Mouse (Mus musculus) forebrain, postnatal 0 days (tissue): Measurements from ENCODE around the gene 4930469K13Rik. TPM values are rescaled to one million over a fixed set of nuclear protein-coding genes. Genes with fewer than 3 reads are reported as not detected.
"Not testable (repeated sequence)": the region's sequence is repeated elsewhere in the genome, so short reads cannot be mapped to it uniquely, and the experiment has no call there.

ENCODE experiments used
- ATAC-seq: fragments of 200-750 bp; cut with Nextera tagmentation; 2 replicates; pipeline ENCODE4 v1.8.0; 2017; ENCODE audit warnings: mild to moderate bottlenecking, moderate library complexity
- DNase-seq: peaks from one replicate; pipeline ENCODE4 v3.0.0-alpha.2; 2015
- H3K27ac ChIP-seq: fragments of 300-500 bp; sonication (generic); 2 replicates; pipeline ENCODE4 v1.5.1; 2014; ENCODE audit warnings: low read depth, mild to moderate bottlenecking, antibody characterized with exemption, low read length, moderate library complexity, mixed read lengths
- H3K27me3 ChIP-seq: fragments of 300-500 bp; sonication (generic); 2 replicates; pipeline ENCODE4 v1.6.1; 2014; ENCODE audit warnings: mild to moderate bottlenecking, low read length, mixed read lengths; ENCODE audit not compliant: insufficient read depth
- H3K36me3 ChIP-seq: fragments of 300-500 bp; sonication (generic); 2 replicates; pipeline ENCODE4 v1.6.1; 2014; ENCODE audit warnings: mild to moderate bottlenecking, moderate library complexity; ENCODE audit not compliant: insufficient read depth
- H3K4me1 ChIP-seq: fragments of 300-500 bp; sonication (generic); 2 replicates; pipeline ENCODE4 v1.6.1; 2014; ENCODE audit warnings: antibody characterized with exemption; ENCODE audit not compliant: insufficient read depth
- H3K4me2 ChIP-seq: fragments of 300-500 bp; sonication (generic); 2 replicates; pipeline ENCODE4 v1.6.1; 2014; ENCODE audit warnings: low read depth, mild to moderate bottlenecking, moderate library complexity
- H3K4me3 ChIP-seq: fragments of 300-500 bp; sonication (generic); 2 replicates; pipeline ENCODE4 v1.5.1; 2014; ENCODE audit warnings: low read depth, low read length, mixed read lengths
- H3K9ac ChIP-seq: fragments of 300-500 bp; sonication (generic); 2 replicates; pipeline ENCODE4 v1.6.1; 2014; ENCODE audit warnings: mild to moderate bottlenecking
- H3K9me3 ChIP-seq: fragments of 300-500 bp; sonication (generic); 2 replicates; pipeline ENCODE4 v1.6.1; 2016; ENCODE audit warnings: low read length
- CTCF ChIP-seq: sonication (generic); IDR thresholded peaks from 2 replicates; pipeline ENCODE4 v1.5.1; 2016; ENCODE audit warnings: antibody characterized with exemption, control low read depth, low read depth
- WGBS: fragments of 180-500 bp; shearing (Covaris S2); extraction: QIAGEN DNeasy Blood & Tissue Kit; methylation state at CpG from one replicate; pipeline ENCODE4 v1.1.7; 2014; 5-methylcytosine and 5-hydroxymethylcytosine counted together
- polyA plus RNA-seq: library from polyadenylated mRNA; unstranded; fragments of >200 nt; fragmentation: Nextera tagmentation; extraction: Ambion mirVana; gene quantifications from 2 replicates; pipeline ENCODE4 v1.2.1, GENCODE M21; 2015
- total RNA-seq: library from RNA; depleted of rRNA; stranded (reverse); fragments of >200 nt; gene quantifications from 2 replicates; pipeline ENCODE4 v1.2.3, GENCODE M21; 2014; rRNA removed

Gene 4930469K13Rik
- not detected in 2 replicates for total RNA-seq
- not detected in 2 replicates for polyA plus RNA-seq

GRCm38 (mm10) chr11:34098422-34098821, at the start of gene 4930469K13Rik:
4930469K13Rik (minus strand) TSS chr11:34098554.
- no peak within 1 kb of the TSS for H3K4me3 ChIP-seq
- H3K4me2 ChIP-seq: no peak within 1 kb of the TSS
- ATAC-seq (no peak), DNase-seq (peak; percentile 27)
- H3K9ac ChIP-seq: no peak within 1 kb of the TSS
- H3K27ac ChIP-seq: no peak within 1 kb of the TSS
- H3K36me3 ChIP-seq: no peaks in the 10 kb centered on the region
- no peak for TF ChIP-seq CTCF
- H3K9me3 ChIP-seq: no peaks in the 10 kb centered on the region
- 87% methylated on average over 10 of the region's 10 CpGs for WGBS
- no peaks in the 10 kb centered on the region for H3K4me1 ChIP-seq
- H3K27me3 ChIP-seq: peaks cover 8% of the 10 kb centered on the region

- H3K36me3 ChIP-seq: no peaks in the 10 kb centered on the region
- H3K9me3 ChIP-seq: no peaks in the 10 kb centered on the region
- no peaks in the 10 kb centered on the region for H3K4me1 ChIP-seq
- H3K4me3 ChIP-seq: no peak overlapping the region
- no peak overlapping the region for H3K27ac ChIP-seq
- TF ChIP-seq CTCF: peak; percentile 20; the same call in 1 of the 2 replicates
- 76% methylated on average over 5 of the region's 5 CpGs for WGBS
- H3K4me2 ChIP-seq: no peak overlapping the region
- H3K27me3 ChIP-seq: no peaks in the 10 kb centered on the region; the same call in none of the 2 replicates
- no peak overlapping the region for H3K9ac ChIP-seq
- DNase-seq (no peak), ATAC-seq (no peak)
Measured at GRCm38 (mm10) chr11:34146934-34147333, 48.6 kb upstream of the 4930469K13Rik start.

GRCm38 (mm10) chr11:34144421-34144820, 46.1 kb upstream of the 4930469K13Rik start:
- TF ChIP-seq CTCF: no peak
- 39% methylated on average over 4 of the region's 4 CpGs for WGBS
- H3K27ac ChIP-seq: no peak overlapping the region
- H3K27me3 ChIP-seq: peaks cover 4% of the 10 kb centered on the region
- no peak overlapping the region for H3K9ac ChIP-seq
- no peaks in the 10 kb centered on the region for H3K36me3 ChIP-seq
- H3K4me1 ChIP-seq: no peaks in the 10 kb centered on the region
- H3K4me2 ChIP-seq: no peak overlapping the region
- DNase-seq (peak; percentile 24), ATAC-seq (peak; percentile 53; the same call in 1 of the 2 replicates)
- H3K4me3 ChIP-seq: no peak overlapping the region
- no peaks in the 10 kb centered on the region for H3K9me3 ChIP-seq

GRCm38 (mm10) chr11:34143984-34144383, 45.6 kb upstream of the 4930469K13Rik start:
- Histone ChIP-seq H3K4me1 (no peaks in the 10 kb centered on the region), H3K27ac (no peak overlapping the region), H3K4me3 (no peak overlapping the region), H3K9ac (no peak overlapping the region), H3K9me3 (no peaks in the 10 kb centered on the region), H3K27me3 (peaks cover 4% of the 10 kb centered on the region), H3K36me3 (no peaks in the 10 kb centered on the region), H3K4me2 (no peak overlapping the region)
- no peak for ATAC-seq
- 78% methylated on average over 5 of the region's 5 CpGs for WGBS
- no peak for DNase-seq
- TF ChIP-seq CTCF: no peak

- TF ChIP-seq CTCF: no peak
- Histone ChIP-seq H3K9me3 (no peaks in the 10 kb centered on the region), H3K36me3 (no peaks in the 10 kb centered on the region), H3K27ac (no peak overlapping the region), H3K27me3 (peaks cover 8% of the 10 kb centered on the region; the same call in 1 of the 2 replicates), H3K4me2 (no peak overlapping the region), H3K4me1 (no peaks in the 10 kb centered on the region), H3K4me3 (no peak overlapping the region), H3K9ac (no peak overlapping the region)
- ATAC-seq: peak; percentile 59; the same call in 1 of the 2 replicates
- WGBS: 23% methylated on average over 8 of the region's 8 CpGs
- peak; percentile 18 for DNase-seq
Measured at GRCm38 (mm10) chr11:34139296-34139695, 40.9 kb upstream of the 4930469K13Rik start.

GRCm38 (mm10) chr11:34128412-34128811, 30.1 kb upstream of the 4930469K13Rik start:
- WGBS: 86% methylated on average over 2 of the region's 2 CpGs
- H3K4me2 ChIP-seq: no peak overlapping the region
- no peaks in the 10 kb centered on the region for H3K9me3 ChIP-seq
- H3K27ac ChIP-seq: no peak overlapping the region
- no peak for TF ChIP-seq CTCF
- no peak overlapping the region for H3K4me3 ChIP-seq
- no peak for ATAC-seq
- H3K27me3 ChIP-seq: peaks cover 11% of the 10 kb centered on the region
- H3K4me1 ChIP-seq: no peaks in the 10 kb centered on the region
- H3K9ac ChIP-seq: no peak overlapping the region
- H3K36me3 ChIP-seq: no peaks in the 10 kb centered on the region
- DNase-seq: no peak

GRCm38 (mm10) chr11:34125727-34126126, 27.4 kb upstream of the 4930469K13Rik start:
- H3K4me3 ChIP-seq, H3K4me1 ChIP-seq, H3K27ac ChIP-seq, ATAC-seq, H3K4me2 ChIP-seq, H3K9me3 ChIP-seq, H3K36me3 ChIP-seq, DNase-seq, H3K27me3 ChIP-seq, H3K9ac ChIP-seq: not testable (repeated sequence)
- 74% methylated on average over 3 of the region's 3 CpGs for WGBS
